Mouse (Mus musculus) kidney, postnatal 4 days (tissue): ENCODE measurements around the gene Tecta.

Experiments
- DNase-seq, 2 experiments: peaks; one replicate each; pipeline ENCODE4 v3.0.0; 2021; ENCODE audit warnings: mixed read lengths in 2 of 2

Gene Tecta

GRCm38 (mm10) chr9:42317337-42317736, 82.4 kb downstream of the Tecta start:
- no peak for DNase-seq

- DNase-seq: peak; percentile 29 to 53
These were observed 83.9 kb downstream of the Tecta start for GRCm38 (mm10) chr9:42315816-42316215.

DNA sequence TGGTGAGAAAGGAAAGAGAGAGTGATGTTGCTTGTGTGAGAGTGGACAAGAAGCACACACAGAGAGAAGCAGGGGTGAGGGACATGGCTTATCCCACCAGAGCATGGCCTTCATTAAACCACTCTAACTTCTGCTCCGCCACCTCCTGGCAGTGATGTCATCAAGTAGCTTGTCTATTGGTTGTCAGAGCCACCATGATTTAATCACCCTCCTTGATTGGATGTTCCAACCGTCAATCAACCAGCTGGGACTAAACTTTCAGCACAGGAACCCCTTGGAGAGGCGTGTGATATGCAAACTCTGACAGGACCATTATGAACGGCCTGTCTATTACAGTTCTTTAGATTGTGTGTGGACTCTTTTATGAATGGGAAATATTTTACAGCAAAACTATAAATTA, 84.8 kb downstream of the Tecta start:
- peak in 1 of 2 experiments; percentile 27 for DNase-seq

GRCm38 (mm10) chr9:42314388-42314787, 85.3 kb downstream of the Tecta start:
- no peak for DNase-seq

GRCm38 (mm10) chr9:42313872-42314271, 85.9 kb downstream of the Tecta start:
- peak in 1 of 2 experiments; percentile 33 for DNase-seq

GRCm38 (mm10) chr9:42311311-42311710, 88.4 kb downstream of the Tecta start:
- no peak for DNase-seq

DNA sequence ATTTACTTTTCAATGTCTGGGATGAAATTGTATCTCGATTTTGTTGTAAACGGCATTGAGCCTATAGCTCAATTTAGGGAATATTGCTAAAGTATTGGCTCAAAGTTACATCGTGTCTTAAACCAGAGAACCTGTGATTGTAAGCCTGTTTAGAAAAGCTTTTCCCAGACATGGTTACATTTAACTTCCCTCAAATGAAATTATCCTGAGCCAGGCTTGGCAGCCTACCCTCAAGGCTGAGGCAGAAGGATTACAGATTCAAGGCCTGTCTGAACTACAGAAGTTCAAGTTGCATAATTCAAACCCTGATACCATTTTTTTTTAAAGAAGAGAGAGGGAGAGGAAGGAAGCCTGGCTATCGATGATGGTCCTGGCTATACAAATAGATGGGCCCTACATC, 95.8 kb downstream of the Tecta start:
- DNase-seq: no peak

DNA sequence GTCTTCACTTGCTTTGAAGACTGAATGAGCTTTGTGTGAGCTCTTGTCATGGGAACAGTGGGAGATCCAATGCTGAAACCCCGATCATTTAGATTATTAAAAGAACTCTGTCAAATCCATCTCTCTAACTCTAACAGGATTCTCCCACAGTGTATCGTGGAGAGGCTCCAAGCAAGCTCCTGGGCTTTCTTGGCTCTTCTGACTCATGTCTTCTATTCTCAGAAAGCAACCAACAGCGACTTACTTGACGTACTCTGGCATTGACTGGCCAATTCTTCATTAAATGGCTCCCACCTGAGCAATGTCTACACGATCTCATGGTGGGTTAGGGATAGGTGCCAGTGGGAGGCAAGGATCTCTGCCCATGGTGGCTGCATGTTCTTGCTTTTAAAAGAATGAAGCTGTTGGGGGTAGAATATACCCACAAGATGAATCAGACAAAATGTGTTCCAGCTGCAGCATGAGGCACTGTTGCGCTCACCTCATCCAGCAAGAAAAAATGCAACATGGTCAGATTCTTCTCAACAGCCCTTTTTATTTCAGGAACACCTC, 98.6 kb downstream of the Tecta start:
- DNase-seq: no peak

DNA sequence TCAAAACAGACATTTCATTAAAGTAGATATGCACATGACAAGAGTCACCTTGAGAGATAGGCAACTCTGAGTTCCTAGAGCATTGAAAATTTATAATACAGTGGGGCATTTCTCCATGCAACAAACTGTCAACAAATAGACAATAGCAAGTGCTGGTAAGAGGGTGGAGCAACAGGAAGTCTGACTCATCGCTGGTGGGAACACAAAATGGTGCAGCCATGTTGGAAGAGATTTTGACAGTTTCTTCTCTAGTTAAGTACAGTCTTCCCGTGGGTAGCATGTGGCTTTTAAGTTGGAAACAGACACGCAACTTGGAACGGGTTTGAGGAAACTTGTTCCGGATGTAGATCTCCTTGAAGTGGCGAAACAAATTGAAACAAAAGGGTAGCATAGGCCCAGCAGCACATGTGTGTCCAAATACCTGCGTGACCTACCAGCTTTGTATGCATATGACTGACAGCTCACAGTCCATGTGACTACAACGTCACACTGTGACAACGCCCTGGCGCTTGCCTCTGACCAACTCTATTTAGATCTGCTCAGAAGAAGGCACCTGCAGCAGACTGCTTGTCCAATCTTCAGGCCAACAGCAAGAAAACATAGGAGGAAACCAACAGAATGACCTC, 103.3 kb downstream of the Tecta start:
- DNase-seq: no peak

DNA sequence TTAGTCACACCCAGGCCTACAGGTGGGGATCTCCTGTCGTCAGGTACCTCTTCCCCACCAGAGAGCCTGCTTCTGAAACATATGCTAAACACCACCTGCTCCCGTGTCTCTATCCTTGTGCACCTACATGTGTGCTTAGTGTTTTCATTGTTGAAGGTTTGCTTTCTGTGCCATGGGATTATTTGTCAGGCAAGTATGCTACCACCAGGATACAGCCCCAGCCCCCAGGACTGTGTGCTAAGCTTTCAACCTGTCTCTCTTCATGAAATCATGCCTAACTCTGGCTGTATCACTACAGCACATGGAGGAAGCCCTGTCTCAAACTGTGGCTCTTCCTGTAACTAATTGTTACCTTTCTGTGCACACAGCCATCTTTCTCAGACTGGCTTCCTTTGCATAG, 105.6 kb downstream of the Tecta start:
- DNase-seq: no peak

- DNase-seq: no peak
These were observed 106.1 kb downstream of the Tecta start for GRCm38 (mm10) chr9:42293596-42293995.

GRCm38 (mm10) chr9:42293051-42293450, 106.7 kb downstream of the Tecta start:
- peak; percentile 9 to 12 for DNase-seq

DNA sequence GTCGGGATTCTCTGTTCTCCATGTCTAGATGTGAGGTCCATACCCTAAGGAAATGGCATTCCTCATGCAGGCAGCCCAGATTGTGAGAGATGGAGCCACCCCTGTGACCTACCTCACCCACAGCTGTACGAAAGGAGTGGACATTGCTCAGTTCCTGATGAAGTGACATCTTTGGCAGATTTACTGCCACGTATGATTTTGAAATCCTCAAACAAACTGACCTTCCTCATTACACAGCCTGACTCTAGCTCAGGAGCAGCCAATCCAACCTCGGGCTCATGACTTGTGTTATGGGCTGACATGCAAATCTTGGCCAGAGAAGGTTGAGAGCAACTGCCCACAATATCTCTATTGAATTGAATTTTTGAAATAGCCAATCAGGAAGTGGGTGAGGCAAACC, 120.1 kb downstream of the Tecta start:
- no peak for DNase-seq
